Mouse (Mus musculus) embryonic stem cell, embryonic (primary cell): ENCODE measurements around the gene Kpna1.

Experiments
- CTCF ChIA-PET, 4 experiments: fragments of 300-600 bp in 2 of 4; fragments of 350-600 bp in 2 of 4; sonication (Branson Sonifier 250); formaldehyde crosslinking; loops; one replicate each; lab custom pipeline; 2022; ENCODE audit warnings: inconsistent platforms in 2 of 4; lab: Charles Lee
- POLR2A ChIA-PET, 4 experiments: fragments of 300-600 bp in 2 of 4; fragments of 350-600 bp in 2 of 4; sonication (Branson Sonifier 250); formaldehyde crosslinking; loops; one replicate each; lab custom pipeline; 2022; ENCODE audit warnings: antibody characterized with exemption in 4 of 4, inconsistent platforms in 1 of 4; lab: Charles Lee

The Kpna1 gene

DNA sequence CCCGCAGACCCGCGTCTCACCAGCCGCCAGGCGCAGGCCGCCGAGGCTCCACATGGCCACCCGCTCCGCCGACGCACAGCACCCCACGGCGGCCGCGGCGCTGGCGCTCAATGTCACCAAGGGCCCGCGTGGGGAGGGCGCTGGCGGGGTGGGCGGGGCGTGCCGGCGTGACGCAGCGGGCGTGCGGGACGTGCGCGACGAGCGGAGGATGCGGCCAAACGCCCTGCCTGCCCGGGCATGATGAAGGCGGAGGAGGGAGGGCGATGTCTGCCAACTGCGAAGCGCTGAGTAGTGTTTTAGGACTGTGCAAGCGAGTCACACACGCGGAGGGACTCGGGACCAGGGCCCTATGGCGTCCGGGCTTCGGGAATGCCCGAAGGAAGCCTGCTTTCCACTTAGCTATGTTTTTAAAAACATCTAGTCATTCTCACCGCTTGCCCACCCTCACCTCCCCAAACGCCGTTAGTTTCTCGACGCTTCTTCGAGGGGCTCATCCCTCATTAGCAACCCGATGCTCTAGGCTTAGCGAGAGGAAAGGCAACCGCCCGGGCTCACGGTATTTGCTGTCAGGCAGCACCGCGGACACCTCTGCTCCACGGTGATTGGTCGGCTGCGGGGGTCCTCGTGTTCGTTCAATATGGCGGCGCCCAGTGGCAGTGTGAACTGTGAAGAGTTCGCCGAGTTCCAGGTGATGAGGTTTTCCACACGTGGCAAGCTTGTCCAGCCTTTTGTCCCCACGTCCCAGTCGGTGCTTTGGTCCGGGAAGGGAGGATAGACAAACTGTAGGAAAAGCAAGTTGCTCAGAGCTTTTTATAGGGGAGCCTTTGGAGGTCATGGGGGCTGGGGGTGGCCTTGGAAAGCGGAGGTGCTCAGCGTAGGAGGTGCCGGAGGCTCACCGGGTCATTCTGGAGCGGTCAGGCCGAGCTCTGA, 93.2 kb downstream of the Kpna1 start, which contains the start of the genes Fam162a and Ccdc58:
Gene Fam162a (minus strand): TSS at position 145 of the 930 bp plus-strand sequence.
Gene Ccdc58 (plus strand): TSS at position 236 of the 930 bp plus-strand sequence.
- ChIA-PET POLR2A (interaction anchor here (0.5 to 3.5 kb wide), 55 partner anchors 8 to 756 kb away, joined by 3 to 48 read pairs (median 4); partner anchors contain the start of genes Wdr5b (in 3 of the 4) and Iqcb1 (in 1 of the 4)), CTCF (no interaction called here)

DNA sequence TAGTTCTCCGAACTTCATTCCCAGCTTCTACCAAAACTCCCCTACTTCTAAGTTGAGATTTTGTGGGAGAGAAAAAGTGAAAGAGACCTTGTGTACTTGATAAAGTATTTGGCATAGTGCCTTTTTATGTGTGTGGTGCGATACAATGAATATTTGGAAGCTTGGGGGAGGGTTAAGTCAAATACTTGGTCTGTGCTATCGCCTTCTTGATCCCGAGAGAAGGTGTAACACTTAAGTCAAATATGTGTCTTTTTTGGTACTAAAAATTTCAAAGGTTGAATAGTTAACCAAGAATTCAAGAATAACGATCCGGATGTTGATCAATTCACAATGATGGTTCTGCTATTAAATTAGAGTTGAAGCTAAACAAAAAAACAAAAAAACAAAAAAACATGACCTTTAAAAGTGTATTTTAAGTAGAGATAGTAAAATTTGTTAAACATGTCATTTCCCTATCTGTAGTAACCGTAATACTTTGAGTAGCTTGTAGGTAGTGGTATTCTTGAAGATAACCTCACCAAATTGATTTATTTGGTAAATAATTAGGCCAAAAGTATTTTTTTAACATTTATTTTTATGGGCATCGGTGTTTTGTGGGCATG, 94.0 kb downstream of the Kpna1 start:
- POLR2A ChIA-PET, result interaction anchor here (0.6 to 3.5 kb wide), 40 partner anchors 7 to 756 kb away, joined by 3 to 48 read pairs (median 5); partner anchors contain the start of genes Wdr5b (in 2 of the 4) and Iqcb1 (in 1 of the 4)
- CTCF ChIA-PET, result no interaction called here

DNA sequence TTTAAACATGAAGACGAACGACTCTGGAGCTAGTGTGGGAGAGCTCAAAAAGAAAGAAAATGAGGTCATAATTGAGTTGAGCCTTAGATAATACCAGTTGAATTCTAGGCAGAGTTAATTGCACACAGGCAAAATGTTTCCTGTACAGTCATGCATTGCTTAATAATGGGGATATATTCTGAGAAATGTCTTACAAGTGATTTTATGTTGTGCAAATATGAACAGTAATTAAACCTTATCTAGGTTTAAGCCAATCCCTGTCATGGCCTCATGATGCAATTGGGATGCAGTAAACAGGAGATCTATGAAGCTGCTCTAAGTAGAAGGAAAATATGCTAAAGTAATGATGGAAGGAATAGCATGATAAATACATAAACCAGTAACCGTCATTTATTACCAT, 96.2 kb downstream of the Kpna1 start:
- CTCF ChIA-PET, result interaction anchor here in 1 of 4 experiments (0.6 kb wide), 1 partner anchor 741 kb away, joined by 4 read pairs; no protein-coding TSS in a partner anchor

DNA sequence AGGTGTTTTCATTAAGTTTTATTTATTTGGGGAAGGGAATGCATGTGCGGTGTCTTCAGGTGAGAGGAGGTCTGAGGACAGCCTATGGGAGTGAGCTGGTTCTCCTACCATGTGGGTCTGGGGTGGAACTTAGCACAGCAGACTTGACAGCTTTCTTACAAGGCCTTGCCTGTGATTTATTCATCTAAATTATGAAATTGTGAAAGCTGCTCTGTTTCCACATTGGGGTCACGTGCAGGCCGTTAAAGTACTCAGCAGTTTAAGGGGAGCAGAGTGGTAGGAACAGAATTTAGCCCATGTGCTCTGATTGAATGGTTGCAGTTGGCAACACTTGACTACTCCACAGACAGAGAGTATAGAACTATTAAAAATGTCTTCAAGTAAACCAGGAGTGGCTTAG, 101.4 kb downstream of the Kpna1 start:
- CTCF ChIA-PET, result interaction anchor here in 2 of 4 experiments (0.5 to 0.7 kb wide), 3 partner anchors 17 to 434 kb away, joined by 4 to 6 read pairs (median 5); no protein-coding TSS in a partner anchor
- POLR2A ChIA-PET, result interaction anchor here in 3 of 4 experiments (0.7 to 4.0 kb wide), 11 partner anchors 8 to 1690 kb away, joined by 3 to 25 read pairs (median 4); partner anchors contain the start of genes Ccdc58 (in 1 of the 3) and Fam162a (in 1 of the 3)

More for the DNA sequence above, 96.2 kb downstream of the Kpna1 start:
- POLR2A ChIA-PET, result interaction anchor here in 3 of 4 experiments (0.7 to 2.7 kb wide), 9 partner anchors 11 to 640 kb away, joined by 3 to 15 read pairs (median 3); partner anchors contain the start of gene Wdr5b (in 1 of the 3)
